Comparison of ENCODE assay signal across 8 mouse cellular contexts in the genomic region with DNA sequence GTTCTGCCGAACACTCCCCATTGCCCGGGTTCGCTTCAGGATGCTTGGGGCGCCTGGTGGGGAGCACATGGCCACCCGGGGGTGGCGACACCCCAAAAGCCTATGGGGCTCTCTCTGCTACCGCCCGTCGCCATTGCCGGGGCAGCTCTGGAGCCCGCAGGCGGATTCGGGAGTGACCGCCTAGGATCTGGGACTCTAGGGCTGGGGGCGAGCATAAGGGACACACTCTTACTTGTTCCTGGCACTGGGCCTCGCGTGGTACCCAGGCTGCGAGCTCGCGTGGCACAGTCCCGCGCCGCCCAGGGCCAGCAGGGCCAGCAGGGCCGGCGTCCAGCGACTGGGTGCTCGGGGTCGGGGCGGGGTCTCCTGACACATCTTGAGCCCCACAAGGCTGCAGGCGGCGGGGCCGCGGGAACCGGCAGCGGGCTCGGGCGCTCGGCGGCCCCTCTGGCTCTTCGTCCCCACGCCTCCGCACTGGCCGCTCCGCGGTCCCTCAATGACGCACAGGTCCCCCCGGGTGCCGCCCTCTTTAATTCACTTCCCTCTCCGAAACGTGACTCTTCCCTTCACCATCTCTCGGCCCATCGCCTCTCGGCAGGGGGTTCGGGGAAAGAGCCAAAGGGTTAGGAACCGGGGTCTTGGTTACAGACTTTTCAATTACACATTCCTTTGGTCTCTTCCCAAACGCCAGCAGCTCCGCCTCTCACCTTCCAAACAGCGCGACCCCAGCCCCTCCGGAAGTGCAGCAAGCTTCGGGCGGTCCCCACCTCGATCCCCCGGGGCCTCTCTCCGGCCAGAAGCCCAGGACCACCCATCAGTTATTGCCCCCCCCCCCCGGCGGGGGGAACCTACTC. TPM values are rescaled to one million over a fixed set of nuclear protein-coding genes. Genes with fewer than 3 reads are reported as not detected.
DNase-seq lines count a peak whose midpoint lies in the region; ATAC-seq and TF ChIP-seq lines count a peak whose summit lies in the region.

No protein-coding gene starts in this region.

- peak; percentile 55 for DNase-seq in kidney, postnatal 0 days (ENCODE audit: low spot score)
- no peak for DNase-seq in kidney, adult 8-10 months
- DNase-seq in embryo, embryonic 10.5 days (ENCODE audit: low spot score) = peak; percentile 75
- DNase-seq in c-Kit-positive CD71-positive TER-119-positive erythroid progenitor cells, embryonic 14.5 days (ENCODE audit: low spot score) = no peak

- ATAC-seq in kidney, postnatal 0 days (replicated peaks; ENCODE audit: low FRiP score, low read depth) = peak; percentile 47
- ATAC-seq in granulocyte monocyte progenitor cell, adult 5-6 weeks (replicated peaks; ENCODE audit: poor library complexity, severe bottlenecking) = peak; percentile 90
- ATAC-seq in intestine, embryonic 16.5 days = peak; percentile 73

- H3K9ac ChIP-seq in kidney, postnatal 0 days (ENCODE audit: low read depth, low read length) = peak overlapping the region; percentile 57
- peak overlapping the region; percentile 62 for H3K9ac ChIP-seq in intestine, embryonic 16.5 days (ENCODE audit: low read depth, low read length)

- no peaks in the 10 kb centered on the region; the same call in 1 of the 2 replicates for H3K4me1 ChIP-seq in kidney, postnatal 0 days (replicated peaks; ENCODE audit: insufficient read depth, low read length)
- peaks cover 8% of the 10 kb centered on the region; the same call in 1 of the 2 replicates for H3K4me1 ChIP-seq in intestine, embryonic 16.5 days (ENCODE audit: control insufficient read depth, insufficient read depth, low read length)
- no peaks in the 10 kb centered on the region; the same call in 1 of the 2 replicates for H3K4me1 ChIP-seq in small intestine, adult 2 months (ENCODE audit: control insufficient read depth, insufficient read depth, insufficient read length, low read length)

- H3K79me2 ChIP-seq in macrophage (ENCODE audit: inconsistent target) = peaks cover 49% of the 10 kb centered on the region

- peak overlapping the region; percentile 99 for H3K4me2 ChIP-seq in kidney, postnatal 0 days (ENCODE audit: low read length)
- H3K4me2 ChIP-seq in intestine, embryonic 16.5 days (ENCODE audit: low read depth, low read length) = peak overlapping the region; percentile 99

- TF ChIP-seq POLR2A in small intestine, adult 2 months (IDR thresholded peaks at IDR 0.05; ENCODE audit: low read depth, low read length) = no peak

- no peak overlapping the region for H3K27ac ChIP-seq in kidney, postnatal 0 days
- H3K27ac ChIP-seq in intestine, embryonic 16.5 days (ENCODE audit: low read length) = no peak overlapping the region
- peak overlapping the region; percentile 57 for H3K27ac ChIP-seq in macrophage
- no peak overlapping the region for H3K27ac ChIP-seq in small intestine, adult 2 months (ENCODE audit: insufficient read depth, low read depth, low read length)

- peak overlapping the region; percentile 51 for H3K4me3 ChIP-seq in kidney, postnatal 0 days (replicated peaks; ENCODE audit: low read depth, low read length)
- H3K4me3 ChIP-seq in intestine, embryonic 16.5 days (ENCODE audit: low read length) = peak overlapping the region; percentile 65
- peak overlapping the region; percentile 61 for H3K4me3 ChIP-seq in macrophage (ENCODE audit: inconsistent target)
- H3K4me3 ChIP-seq in small intestine, adult 2 months (ENCODE audit: low read depth, low read length) = peak overlapping the region; percentile 55

- no peaks in the 10 kb centered on the region for H3K9me3 ChIP-seq in kidney, postnatal 0 days (replicated peaks; ENCODE audit: low read length)
- no peaks in the 10 kb centered on the region for H3K9me3 ChIP-seq in intestine, embryonic 16.5 days (ENCODE audit: control insufficient read depth, low read length)

- peaks cover 12% of the 10 kb centered on the region for H3K27me3 ChIP-seq in kidney, postnatal 0 days (ENCODE audit: insufficient read depth, low read length)
- H3K27me3 ChIP-seq in intestine, embryonic 16.5 days (replicated peaks; ENCODE audit: control insufficient read depth, insufficient read depth, low read length) = peaks cover 31% of the 10 kb centered on the region
- H3K27me3 ChIP-seq in small intestine, adult 2 months (ENCODE audit: control insufficient read depth, insufficient read depth, low read length) = peaks cover 19% of the 10 kb centered on the region

- under 1% methylated on average over 67 of the region's 67 CpGs for WGBS in kidney, postnatal 0 days
- WGBS in intestine, embryonic 16.5 days = under 1% methylated on average over 67 of the region's 67 CpGs
- WGBS in macrophage (ENCODE audit: missing documents) = 1% methylated on average over 67 of the region's 67 CpGs
- 2% methylated on average over 67 of the region's 67 CpGs for WGBS in small intestine, adult 2 months

- no peaks in the 10 kb centered on the region for H3K36me3 ChIP-seq in kidney, postnatal 0 days (ENCODE audit: insufficient read depth, low read length)
- no peaks in the 10 kb centered on the region for H3K36me3 ChIP-seq in intestine, embryonic 16.5 days (ENCODE audit: control insufficient read depth, insufficient read depth, low read length)
- H3K36me3 ChIP-seq in macrophage (ENCODE audit: inconsistent target) = no peaks in the 10 kb centered on the region
- H3K36me3 ChIP-seq in small intestine, adult 2 months (ENCODE audit: control insufficient read depth, insufficient read depth, low read length) = no peaks in the 10 kb centered on the region

- no peak for TF ChIP-seq CTCF in kidney, postnatal 0 days (IDR thresholded peaks at IDR 0.05; ENCODE audit: low read depth)
- TF ChIP-seq CTCF in small intestine, adult 2 months (IDR thresholded peaks at IDR 0.05; ENCODE audit: extremely low read depth, insufficient read length, insufficient replicate concordance, low read depth, low read length) = no peak

RNA-seq across cellular contexts. Expression of a gene that starts 1.1 kb away (rescaled TPM):
- 2.3 and 2.4 TPM in 2 replicates for polyA plus RNA-seq in kidney, postnatal 0 days (2015; fragmentation: Nextera tagmentation; extraction: Ambion mirVana)
- total RNA-seq in granulocyte monocyte progenitor cell, adult 5-6 weeks (2014; fragmentation: Nextera tagmentation) = 14.3 and 19.0 TPM in 2 replicates
- 25.0 and 25.8 TPM in 2 replicates for total RNA-seq in granulocyte monocyte progenitor cell, adult 5-6 weeks (2017)
- 1.7 and 2.4 TPM in 2 replicates for polyA plus RNA-seq in intestine, embryonic 16.5 days (2015; fragmentation: Nextera tagmentation; extraction: Ambion mirVana)
- total RNA-seq in macrophage (2018; cell fraction: chromatin; rRNA removed) = 100 to 1,000 TPM in 1 of 26 experiments, 10 to 100 TPM in 25; 14.5 to 104 (median 41.1) TPM
- total RNA-seq in macrophage (2018; cell fraction: cytosol; rRNA removed) = 10 to 100 TPM; 30.7 to 80.5 (median 44.7) TPM
- total RNA-seq in macrophage (2018; cell fraction: nucleus; rRNA removed) = 100 to 1,000 TPM in 13 of 26 experiments, 10 to 100 TPM in 13; 46.7 to 189 (median 99.7) TPM
- 41.3 to 106 TPM (median 76.2 TPM) in 3 replicates for polyA plus RNA-seq in macrophage (2018)
- polyA plus RNA-seq in small intestine, adult 2 months (2012; rRNA removed) = 0.85 and 2.7 TPM in 2 replicates

Comparison
In these comparisons a context has a peak if more than half of its experiments do, and no peak if none do; other contexts are left out.
1. DNase-seq: peak in kidney, postnatal 0 days (single experiment) and embryo, embryonic 10.5 days (single experiment); none in kidney, adult 8-10 months (0 of 2) and c-Kit-positive CD71-positive TER-119-positive erythroid progenitor cells, embryonic 14.5 days (single experiment).
2. RNA of a gene that starts 1.1 kb away (polyA plus RNA-seq): 41.3 to 106 TPM in macrophage; 2.3 to 2.4 TPM in kidney, postnatal 0 days, 1.7 to 2.4 TPM in intestine, embryonic 16.5 days and 0.85 to 2.7 TPM in small intestine, adult 2 months; every median in the first group is over 10 times any median in the second.
3. Peak in every context shown above with its lines, with median percentiles within 50 percentile points of each other: ATAC-seq and H3K4me3 ChIP-seq.